Mouse (Mus musculus): ENCODE results near the gene Nwd2.

- TF ChIP-seq CTCF (IDR thresholded peaks at IDR 0.05; ENCODE audit: extremely low read depth, insufficient read depth, insufficient read length, insufficient replicate concordance): no peak
- no peak for TF ChIP-seq POLR2A (IDR thresholded peaks at IDR 0.05; ENCODE audit: low read depth, low read length)
Measured at GRCm38 (mm10) chr5:63649070-63649532, at the start of gene Nwd2.

Data from spleen, adult 2 months (tissue).